Mouse (Mus musculus): ENCODE measurements around the gene Fnbp1l.

DNA sequence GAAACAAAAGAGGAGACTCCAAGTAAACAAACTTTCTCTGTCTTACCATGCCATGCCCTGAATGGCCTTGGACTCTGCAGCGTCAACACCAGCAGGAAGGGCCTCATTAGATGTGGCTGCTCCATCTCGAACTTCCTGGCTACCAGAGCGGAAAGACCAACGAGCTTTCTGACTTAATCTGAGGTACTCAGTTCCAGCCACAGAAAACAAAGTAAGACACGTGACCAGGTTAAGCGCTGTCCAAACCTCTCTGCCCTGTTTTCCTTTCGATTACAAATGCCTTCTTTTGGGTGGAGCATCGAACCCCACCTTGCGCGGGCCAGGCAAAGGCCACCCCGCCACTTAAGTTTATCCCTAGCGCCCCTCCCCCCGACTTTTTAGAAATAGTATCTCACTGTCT is 10.1 kb upstream of the Fnbp1l start:
- TF ChIP-seq CTCF (IDR thresholded peaks at IDR 0.05; ENCODE audit: extremely low read depth, insufficient read depth, low read length) (no peak), POLR2A (IDR thresholded peaks at IDR 0.05; ENCODE audit: extremely low read depth, insufficient read depth, low read length) (no peak)

All from cortical plate, adult 2 months (tissue).